Mouse (Mus musculus): Measurements from ENCODE around the gene Papss2.
"Not testable (repeated sequence)": the region's sequence is repeated elsewhere in the genome, so short reads cannot be mapped to it uniquely, and the experiment has no call there.

Papss2 gene

DNA sequence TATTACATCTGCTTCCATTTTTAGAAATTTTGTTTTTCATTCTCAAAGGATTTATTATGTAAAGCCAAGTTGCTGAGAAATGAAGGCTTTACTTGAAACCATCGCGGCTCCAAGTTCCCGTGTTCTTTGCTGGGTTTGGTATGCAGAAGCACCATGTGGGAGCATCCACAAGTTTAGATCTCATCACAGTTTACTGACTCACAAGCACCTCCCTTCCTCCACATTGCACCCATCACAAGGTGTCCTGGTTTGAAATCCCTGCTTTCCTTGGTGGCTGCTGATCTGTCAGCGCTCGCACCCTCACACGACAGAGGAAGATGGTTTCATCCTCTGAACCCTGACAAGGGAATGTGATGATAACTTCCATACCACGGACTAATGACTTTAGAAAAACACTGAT lies 45.9 kb downstream of the Papss2 start:
- DNase-seq (ENCODE audit: low spot score), result no peak

DNA sequence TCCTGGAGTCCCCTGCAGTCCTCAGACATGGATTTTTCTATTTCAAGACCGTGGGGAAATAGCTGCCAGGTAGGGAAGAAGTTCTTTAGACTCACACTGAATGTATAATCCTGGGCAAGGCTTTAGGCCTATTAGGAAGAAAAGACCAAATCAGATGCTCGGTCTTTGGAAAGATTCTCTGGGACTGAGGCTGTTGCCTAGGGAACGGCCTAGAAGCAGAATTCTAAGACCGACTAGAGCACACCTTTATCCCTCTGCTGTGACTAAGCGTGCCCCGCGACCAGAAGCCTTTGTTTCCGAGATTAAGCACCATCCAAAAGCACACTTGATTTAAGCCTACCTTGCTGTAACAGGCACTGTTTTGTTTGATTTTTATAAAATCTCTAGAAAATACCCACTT lies 46.4 kb downstream of the Papss2 start:
- no peak for DNase-seq (ENCODE audit: low spot score)

DNA sequence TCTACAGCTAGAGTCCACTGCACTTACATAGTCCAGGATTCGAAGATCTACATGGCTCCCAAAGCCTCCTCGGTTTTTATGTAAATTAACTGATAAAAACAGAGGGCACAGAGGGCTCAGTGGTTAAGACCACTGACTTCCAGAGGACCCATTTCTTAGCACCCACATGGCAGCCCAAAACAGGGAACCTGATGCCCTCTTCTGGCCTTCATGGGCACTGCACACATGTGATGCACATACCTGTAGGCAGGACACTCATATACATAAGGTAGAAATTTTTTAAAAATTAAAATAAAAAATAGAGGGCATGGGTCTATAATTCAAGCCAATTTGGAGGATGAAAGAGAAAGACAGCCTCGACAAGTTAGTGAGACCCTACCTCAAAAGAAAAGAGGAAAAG lies 48.1 kb downstream of the Papss2 start:
- DNase-seq (ENCODE audit: low spot score), result no peak

DNA sequence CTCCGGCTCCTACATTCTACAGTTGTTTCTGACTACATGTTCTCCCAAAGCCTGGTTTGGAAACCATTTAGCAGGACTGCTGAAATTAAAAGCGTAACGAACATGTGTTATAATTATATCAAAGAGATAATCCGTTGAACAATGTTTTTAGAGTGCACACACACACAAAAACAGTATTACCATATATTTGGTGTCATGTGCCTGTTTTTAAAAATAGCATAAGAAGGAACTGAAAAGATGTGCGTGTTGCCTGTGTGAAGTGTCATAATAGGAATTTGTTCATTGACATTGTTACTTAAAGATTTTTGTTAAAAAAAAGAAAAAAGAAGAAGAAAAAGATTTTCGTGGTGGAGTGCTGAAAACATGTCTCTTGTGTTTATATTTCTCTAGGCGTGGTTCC lies 50.3 kb downstream of the Papss2 start:
- no peak for DNase-seq (ENCODE audit: low spot score)

DNA sequence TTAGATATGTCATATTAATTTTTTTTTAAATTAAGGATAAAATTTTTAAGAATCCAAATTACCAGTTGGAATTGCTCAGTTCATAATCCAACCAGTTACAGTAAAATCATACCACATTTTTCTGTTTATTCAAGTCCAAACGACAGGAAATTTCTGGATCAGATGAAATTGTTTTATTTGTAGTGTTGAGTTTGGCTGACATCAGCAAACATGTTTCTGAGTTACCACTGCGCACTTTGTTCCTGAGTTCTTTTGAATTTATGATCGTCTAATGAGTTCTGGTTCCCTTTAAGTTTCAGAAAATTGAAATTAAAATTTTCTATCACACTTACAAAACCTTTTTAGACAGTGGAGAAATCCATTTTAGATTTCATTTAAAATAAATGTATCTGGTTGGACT lies 50.8 kb downstream of the Papss2 start:
- no peak for DNase-seq (ENCODE audit: low spot score)

DNA sequence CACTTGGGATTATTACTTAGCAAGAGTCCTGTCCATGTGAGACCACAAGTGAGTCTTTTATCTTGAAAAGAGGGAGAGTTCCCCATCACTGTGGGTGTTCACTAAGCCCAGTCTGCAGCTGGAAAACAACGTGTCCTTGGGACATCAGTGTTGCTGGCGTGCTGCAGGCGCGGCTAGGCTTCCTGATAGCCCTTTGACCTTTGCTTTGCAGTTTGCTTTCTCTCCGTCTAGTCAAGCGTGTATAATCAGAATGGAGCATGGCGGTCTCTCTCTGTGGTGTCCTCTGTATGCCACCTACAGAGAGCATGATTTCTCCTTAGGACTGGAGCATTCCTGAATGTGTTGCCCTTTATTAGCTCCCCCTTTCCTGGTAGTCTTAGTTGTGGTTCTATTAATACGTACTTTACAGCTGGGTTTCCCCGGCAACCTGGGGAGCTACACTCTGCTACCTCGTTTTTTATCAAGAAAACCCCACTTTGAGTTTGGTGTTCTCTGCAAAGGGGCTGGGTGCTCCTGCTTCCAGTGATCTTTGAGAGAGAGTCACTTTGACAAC lies 52.5 kb downstream of the Papss2 start:
- no peak for DNase-seq (ENCODE audit: low spot score)

DNA sequence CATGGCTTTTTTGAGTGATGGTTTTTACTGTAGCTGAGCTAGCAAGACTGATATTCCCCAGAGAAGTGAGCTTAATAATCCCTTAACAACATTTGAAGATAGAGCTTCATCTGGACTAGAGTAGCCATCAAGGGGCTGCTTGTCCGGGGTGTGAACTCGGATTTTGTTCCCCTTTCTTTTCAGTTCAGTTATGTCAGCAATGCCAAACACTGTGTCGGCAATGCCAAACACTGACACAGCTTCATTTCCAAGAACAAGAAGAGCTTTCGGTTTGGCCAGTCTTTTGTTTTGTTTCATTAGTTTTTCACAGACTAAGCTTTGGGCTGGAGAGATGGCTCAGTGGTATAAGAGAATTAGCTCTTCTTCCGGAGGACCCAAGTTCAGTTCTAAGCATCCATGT lies 55.5 kb downstream of the Papss2 start:
- DNase-seq (ENCODE audit: low spot score), result no peak

DNA sequence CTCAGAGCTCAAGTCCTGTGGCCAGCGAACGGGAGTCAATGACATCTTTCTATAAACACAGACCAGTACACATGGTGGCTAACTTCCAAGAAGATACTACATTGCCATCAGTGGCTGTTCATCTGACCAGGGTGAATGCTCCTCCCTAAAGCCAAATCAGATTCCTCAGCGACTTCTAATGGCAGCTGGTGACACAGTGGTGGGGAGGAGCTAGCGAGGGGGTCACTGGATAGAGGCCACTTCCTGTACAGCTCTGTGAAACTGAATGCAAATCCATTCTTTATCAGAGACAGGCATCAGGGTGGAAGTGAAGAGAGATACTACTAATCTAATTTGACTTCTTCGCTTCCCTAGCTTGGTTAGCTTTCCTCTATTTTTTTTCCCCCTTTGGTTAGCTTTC lies 57.5 kb downstream of the Papss2 start:
- DNase-seq (ENCODE audit: low spot score), result no peak

DNA sequence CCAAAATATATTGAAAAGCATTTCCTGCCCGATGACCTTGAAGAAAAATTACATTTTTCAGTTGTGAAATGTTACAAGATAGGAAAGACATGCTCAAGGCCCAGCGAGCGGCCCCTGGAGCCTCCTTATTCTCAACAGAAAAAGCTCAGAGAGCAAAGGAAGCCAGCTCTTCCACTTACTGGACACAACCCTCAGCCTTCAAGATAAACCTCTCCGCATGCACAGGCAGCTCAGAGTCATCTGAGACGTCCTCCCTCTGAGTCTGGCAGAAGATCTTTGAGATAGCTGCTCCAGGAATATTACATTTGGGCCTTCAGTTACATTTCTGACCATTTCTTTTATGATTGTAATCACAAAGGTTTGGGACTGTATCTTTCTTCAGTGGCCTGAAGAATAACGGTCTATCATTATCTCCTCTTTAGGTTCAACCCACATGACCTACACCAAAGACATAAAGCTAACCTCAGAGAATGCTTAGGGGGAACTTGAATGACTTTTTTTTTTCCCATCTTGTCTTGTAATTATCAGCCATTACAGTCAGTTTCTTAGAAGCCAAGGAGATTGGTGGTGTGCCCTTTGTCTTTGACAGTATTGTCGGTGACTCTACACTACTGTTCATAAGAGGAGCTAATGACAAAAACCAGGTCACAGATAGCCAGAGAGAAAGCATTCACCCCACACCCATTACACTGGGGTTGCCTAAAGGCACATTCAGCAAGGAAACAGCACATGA lies 58.2 kb downstream of the Papss2 start:
- no peak for DNase-seq (ENCODE audit: low spot score)

DNA sequence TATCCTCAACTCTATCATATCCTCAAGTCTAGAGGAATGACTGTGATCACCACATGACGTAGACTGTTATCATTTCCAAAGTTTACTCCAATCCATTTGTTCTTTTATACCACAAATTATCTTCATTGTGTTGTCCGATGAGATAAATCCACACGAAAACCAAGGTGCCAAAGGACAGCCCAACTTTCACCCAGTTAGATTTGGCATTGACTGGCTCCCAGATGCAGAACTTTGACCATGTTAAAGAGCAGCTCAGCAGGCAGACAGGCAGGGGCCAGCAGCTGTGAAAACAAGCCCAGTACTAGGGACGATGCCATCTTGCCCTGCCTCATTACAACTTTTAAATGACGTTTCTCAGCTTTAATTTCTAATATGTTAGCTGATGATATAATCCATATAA lies 63.8 kb downstream of the Papss2 start:
- DNase-seq (ENCODE audit: low spot score), result no peak

DNA sequence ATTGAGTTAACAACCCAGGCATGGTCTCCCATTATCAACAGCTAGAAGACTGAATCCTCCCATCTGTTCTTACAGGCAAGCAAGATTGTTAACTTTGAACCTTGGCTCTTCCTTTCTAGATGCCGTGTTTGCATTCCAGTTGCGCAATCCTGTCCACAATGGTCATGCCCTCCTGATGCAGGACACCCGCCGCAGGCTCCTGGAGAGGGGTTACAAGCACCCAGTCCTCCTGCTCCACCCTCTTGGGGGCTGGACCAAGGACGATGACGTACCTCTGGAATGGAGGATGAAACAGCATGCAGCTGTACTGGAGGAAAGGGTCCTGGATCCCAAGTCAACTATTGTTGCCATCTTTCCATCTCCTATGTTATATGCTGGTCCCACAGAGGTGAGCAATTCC lies 67.3 kb downstream of the Papss2 start:
- DNase-seq (ENCODE audit: low spot score), result no peak

DNA sequence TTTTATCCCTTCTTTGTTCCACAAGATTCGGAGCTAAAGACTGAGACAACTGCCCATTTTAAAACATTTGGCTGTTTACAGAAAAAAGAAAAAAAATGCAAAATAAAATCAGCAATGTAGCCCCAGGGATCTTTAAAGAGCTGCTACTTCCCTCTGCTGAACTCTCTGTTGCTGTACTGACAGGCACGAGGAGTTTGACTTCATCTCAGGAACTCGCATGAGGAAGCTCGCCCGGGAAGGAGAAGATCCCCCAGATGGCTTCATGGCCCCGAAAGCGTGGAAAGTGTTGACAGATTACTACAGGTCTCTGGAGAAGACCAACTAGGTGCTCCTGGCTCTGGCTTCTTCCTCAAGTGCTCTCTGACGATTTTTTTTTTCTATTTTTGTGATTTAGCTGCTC lies 69.7 kb downstream of the Papss2 start:
- DNase-seq (ENCODE audit: low spot score), result no peak

DNA sequence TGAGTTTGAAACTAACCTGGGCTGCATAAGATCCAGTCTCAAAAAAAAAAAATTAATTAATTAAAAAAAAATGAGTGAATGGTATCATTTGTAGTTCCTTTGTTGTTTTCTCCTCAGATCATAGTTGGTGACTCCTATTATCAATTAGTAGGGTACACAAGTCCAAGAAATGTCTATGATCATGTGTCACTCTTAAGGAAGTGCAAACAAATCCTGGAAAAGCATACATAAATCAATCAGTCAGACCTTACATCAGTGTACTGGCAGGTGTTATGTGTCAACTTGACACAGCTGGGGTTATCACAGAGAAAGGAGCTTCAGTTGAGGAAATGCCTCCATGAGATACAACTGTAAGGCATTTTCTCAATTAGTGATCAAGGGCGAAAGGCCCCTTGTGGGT lies 72.2 kb downstream of the Papss2 start:
- not testable (repeated sequence) for DNase-seq (ENCODE audit: low spot score)

DNA sequence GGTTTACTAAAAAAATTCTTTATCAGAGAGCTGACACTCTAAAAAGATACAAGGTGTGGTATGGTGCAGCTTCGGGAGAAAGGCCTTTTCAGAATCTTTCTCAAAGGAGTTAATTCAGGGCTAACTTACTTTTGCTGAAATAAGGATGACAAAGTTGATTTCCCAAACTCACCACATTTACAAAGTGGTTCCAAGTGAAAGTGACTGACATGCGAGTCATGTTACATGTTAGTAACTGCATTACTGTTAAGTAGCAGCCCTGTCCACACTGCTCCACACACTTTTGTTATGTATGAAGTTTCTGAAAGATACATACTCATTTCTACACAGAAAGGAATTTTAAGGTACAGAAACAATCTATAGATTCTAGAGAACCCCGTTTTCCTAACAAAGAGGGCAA lies 80.2 kb downstream of the Papss2 start:
- no peak for DNase-seq (ENCODE audit: low spot score)

DNA sequence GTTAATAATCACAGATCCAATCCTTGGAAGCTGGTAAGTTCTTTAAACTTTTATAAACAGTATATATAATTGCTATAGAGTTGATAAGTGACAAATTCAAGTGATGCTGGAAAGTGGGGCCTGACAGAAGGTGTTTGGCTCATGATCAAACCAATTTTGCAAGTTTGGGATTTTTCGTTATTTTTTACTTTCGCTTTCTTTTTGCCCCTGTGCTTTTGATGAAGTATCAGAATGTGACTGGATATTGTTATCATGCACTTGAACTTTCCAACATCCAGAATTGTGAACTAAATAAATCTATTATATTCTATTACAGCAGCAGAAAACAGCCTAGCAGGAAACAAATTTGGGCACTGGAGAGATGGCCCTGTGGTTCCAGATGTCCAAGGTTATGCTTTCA lies 85.3 kb downstream of the Papss2 start:
- no peak for DNase-seq (ENCODE audit: low spot score)

DNA sequence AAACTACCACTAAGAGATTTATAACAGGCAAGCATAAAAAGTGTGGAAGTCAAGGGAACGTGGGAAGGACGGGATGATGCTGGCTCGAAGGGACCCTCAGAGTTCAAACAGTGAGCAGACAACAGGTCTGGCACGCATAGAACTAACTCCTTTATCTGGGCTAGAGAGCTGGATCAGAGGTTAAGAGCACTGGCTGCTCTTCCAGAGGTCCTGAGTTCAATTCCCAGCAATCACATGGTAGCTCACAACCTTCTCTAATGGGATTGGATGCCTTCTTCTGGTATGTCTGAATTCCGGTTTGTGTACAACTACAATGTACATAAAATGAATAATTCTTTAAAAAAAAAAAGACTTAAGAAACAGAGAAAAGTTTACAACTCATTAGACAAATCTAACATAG lies 87.5 kb downstream of the Papss2 start:
- DNase-seq (ENCODE audit: low spot score), result no peak

DNA sequence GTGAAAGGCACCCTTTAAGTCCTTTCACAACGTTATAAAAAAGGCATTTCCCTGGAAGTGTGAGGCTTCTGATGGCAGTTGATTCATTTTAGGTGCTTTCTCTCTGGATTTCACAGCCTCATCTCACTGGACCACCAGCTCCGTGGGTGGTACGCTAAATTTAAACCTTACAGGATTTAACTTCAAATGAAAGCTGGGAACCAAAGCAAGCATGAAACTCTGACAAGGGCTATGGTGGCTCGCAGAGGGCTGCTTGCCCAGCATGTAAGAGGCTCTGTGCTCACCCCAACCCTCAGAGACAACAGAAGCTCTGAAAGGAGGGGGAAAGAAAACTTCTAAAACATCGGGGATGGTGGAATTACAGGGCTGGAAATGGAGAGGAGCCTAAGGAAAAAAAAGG lies 92.1 kb downstream of the Papss2 start:
- no peak for DNase-seq (ENCODE audit: low spot score)

DNA sequence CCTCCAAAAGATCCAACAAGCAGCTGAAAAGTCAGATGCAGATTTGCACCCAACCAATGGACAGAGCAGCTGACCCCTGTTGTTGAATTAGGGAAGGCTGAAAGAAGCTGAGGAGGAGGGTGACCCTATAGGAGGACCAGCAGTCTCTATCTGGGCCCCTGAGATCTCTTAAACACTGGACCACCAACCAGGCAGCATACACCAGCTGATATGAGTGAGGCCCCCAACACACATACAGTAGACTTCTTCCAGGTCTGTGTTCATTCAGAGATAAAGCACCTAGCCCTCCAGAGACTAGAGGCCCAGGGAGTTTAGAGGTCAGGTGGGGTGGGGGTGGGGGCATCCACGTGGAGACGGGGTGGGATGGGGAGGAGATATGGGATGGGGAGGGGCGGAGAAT lies 92.6 kb downstream of the Papss2 start:
- DNase-seq (ENCODE audit: low spot score), result not testable (repeated sequence)

DNA sequence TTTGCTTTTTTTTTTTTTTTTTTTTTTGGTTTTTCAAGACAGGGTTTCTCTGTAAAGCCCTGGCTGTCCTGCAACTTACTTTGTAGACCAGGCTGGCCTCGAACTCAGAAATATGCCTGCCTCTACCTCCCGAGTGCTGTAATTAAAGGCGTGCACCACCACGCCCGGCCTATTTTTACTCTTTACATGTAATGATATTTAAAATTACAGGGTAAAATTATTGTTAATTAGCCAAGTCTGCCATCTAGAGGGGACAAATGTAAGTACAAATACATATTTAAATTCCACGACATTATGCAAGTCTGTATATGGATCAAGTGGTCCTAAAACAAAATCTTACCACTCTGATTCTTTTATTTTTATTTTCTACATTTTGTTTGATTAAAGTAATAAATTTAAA lies 94.1 kb downstream of the Papss2 start:
- DNase-seq (ENCODE audit: low spot score), result no peak

DNA sequence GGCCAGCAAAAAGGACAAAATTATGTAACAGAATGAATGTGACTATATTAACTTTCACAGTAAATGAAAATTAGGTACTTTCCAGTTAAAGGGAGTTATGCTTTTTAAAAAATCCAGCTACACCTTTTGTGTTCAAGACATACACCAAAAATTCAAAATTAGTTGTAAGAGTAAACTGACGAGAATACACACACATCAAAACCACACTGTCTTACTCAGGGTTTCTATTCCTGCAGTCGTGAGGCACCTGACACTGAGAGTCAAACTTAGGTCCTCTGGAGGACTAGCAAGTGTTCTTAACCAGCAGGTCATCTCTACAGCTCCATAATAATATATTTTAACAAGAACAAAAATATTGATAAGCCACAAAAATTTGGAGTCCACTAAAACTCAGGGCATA lies 101.1 kb downstream of the Papss2 start:
- DNase-seq (ENCODE audit: low spot score), result no peak

DNA sequence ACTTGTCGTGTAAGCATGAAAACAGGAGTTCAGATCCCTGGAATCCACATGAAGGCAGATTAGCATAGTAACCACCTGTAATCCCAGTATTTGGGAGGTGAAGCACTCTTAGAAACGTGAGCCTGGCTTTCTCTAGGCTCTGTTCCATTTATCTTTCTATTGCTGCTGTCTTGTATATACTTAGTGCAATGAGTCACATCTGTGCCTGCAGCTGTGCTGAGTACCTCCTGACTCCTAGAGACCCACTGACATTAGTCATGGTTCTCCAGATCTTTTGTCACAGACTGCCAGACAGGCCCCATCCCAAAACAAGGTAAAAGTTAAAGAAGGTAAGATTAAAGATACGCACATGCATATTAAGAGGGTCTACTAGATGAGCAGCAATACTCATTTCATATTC lies 106.6 kb downstream of the Papss2 start:
- no peak for DNase-seq (ENCODE audit: low spot score)

DNA sequence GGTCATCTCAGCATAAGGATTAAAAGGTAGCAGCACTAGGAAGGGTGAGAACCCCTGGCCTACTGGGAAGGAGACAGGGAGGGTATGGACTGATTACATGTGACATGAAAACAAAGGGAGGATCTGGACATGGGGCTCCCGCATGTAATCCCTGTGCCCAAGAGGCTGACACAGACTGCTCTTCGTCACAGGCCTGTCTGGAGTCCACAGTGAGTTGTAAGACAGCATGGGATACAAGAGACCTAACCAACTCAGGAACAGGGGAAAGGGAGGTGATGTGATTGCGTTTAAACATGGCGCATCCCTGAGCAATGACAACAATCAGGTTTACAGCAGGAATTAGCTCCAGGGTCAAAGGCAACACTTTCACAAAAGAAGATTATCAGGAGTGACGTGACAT lies 113.4 kb downstream of the Papss2 start:
- DNase-seq (ENCODE audit: low spot score), result no peak

DNA sequence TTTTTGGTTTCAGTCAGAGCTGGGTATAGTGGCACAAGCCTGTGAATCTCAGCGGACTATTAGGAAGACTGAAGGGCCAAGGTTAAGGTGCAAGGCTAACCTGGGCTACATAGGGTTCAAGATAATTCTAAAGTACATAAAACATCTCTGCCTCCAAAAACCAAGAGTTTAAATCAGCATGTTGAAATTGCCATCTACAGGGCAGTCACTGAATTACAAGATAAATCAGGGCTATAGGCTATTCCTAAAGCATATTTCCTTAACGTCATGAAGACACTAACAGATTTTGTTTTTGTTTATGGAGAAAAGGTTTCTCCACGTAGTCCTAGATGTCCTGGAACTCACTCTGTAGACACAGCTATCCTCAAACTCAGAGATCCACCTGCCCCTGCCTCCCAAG lies 114.7 kb downstream of the Papss2 start:
- DNase-seq (ENCODE audit: low spot score), result no peak

DNA sequence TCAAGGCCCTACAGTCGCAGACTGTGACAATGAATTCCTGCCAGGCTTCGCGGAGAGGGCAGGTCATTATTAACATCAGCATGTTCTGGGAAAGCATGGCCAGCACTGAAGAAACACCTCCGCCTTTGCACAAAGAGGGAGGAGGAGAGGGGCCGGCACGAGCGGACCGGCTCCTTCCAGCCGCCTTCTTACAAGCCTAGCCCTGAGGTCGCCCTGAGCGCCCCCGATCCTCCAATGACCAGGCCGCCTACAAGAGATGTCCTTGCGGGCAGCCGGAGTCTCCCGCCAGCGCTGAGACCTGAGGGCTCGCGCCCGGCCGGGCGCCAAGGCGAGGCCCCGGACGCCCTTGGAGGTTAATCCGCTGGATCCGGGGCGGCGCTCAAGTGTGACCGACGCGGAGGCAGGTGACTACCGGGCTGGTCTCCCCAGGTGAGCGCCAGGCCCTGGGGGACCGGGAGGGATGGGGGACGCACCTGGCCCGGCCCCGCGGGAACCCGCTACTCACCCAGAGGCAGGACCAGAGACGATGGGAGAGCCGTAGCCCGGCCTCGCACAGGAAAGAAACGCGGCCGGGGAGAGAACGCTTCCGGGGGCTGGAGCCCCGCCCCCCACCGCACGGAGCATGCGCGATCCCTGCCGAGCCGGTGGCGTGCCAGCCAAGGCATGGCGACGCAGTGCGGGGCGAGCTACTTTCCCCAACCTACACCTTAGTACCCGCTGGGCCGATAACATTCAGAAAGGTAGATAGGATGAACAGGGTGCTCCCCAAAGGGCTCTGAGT lies 116.4 kb downstream of the Papss2 start:
- DNase-seq (ENCODE audit: low spot score), result peak; percentile 64
